Mouse (Mus musculus) hindbrain, embryonic 15.5 days (tissue): ENCODE measurements around the gene Ppp1r9b. TPM values are rescaled to one million over a fixed set of nuclear protein-coding genes. Genes with fewer than 3 reads are reported as not detected.
"Not testable (repeated sequence)": the region's sequence is repeated elsewhere in the genome, so short reads cannot be mapped to it uniquely, and the experiment has no call there.

Experiments
- ATAC-seq: fragments of 200-750 bp; cut with Nextera tagmentation; 2 replicates; pipeline ENCODE4 v1.8.0; 2017; ENCODE audit warnings: low read depth, moderate number of reproducible peaks, moderate TSS enrichment; ENCODE audit not compliant: low FRiP score
- H3K27ac ChIP-seq: fragments of 300-500 bp; sonication (generic); replicated peaks from 2 replicates; pipeline ENCODE4 v1.5.1; 2015; ENCODE audit warnings: mild to moderate bottlenecking, inconsistent platforms
- H3K27me3 ChIP-seq: fragments of 300-500 bp; sonication (generic); 2 replicates; pipeline ENCODE4 v1.6.1; 2015; ENCODE audit warnings: control low read depth, inconsistent platforms
- H3K36me3 ChIP-seq: fragments of 300-500 bp; sonication (generic); 2 replicates; pipeline ENCODE4 v1.6.1; 2015; ENCODE audit warnings: control low read depth, inconsistent platforms
- H3K4me1 ChIP-seq: fragments of 300-500 bp; sonication (generic); replicated peaks from 2 replicates; pipeline ENCODE4 v1.6.1; 2015; ENCODE audit warnings: control low read depth, inconsistent platforms
- H3K4me2 ChIP-seq: fragments of 300-500 bp; sonication (generic); 2 replicates; pipeline ENCODE4 v1.6.1; 2015; ENCODE audit warnings: moderate library complexity, mild to moderate bottlenecking, inconsistent platforms
- H3K4me3 ChIP-seq: fragments of 300-500 bp; sonication (generic); 2 replicates; pipeline ENCODE4 v1.5.1; 2015; ENCODE audit warnings: mild to moderate bottlenecking, inconsistent platforms
- H3K9ac ChIP-seq: fragments of 300-500 bp; sonication (generic); 2 replicates; pipeline ENCODE4 v1.6.1; 2015; ENCODE audit warnings: inconsistent platforms
- H3K9me3 ChIP-seq: fragments of 300-500 bp; sonication (generic); 2 replicates; pipeline ENCODE4 v1.6.1; 2016; ENCODE audit warnings: control low read depth, inconsistent platforms
- WGBS: fragments of 180-500 bp; shearing (Covaris S2); methylation state at CpG from one replicate; pipeline ENCODE4 v1.1.7; 2015; 5-methylcytosine and 5-hydroxymethylcytosine counted together
- polyA plus RNA-seq: library from polyadenylated mRNA; unstranded; fragments of >200 nt; fragmentation: Nextera tagmentation; extraction: Ambion mirVana; gene quantifications from 2 replicates; pipeline ENCODE4 v1.2.1, GENCODE M21; 2015

The Ppp1r9b gene
- polyA plus RNA-seq, 1 experiment from 2014 or later, result 21.4 TPM

GRCm38 (mm10) chr11:94962534-94963101 lies 28.2 kb upstream of the Ppp1r9b start:
- Histone ChIP-seq H3K9me3 (no peaks in the 10 kb centered on the region), H3K4me1 (0 out of 2 replicates have a peak, but pooled peaks cover 9% of the 10 kb centered on the region), H3K4me2 (no peak overlapping the region), H3K4me3 (no peak overlapping the region), H3K27me3 (no peaks in the 10 kb centered on the region), H3K36me3 (no peaks in the 10 kb centered on the region), H3K9ac (no peak overlapping the region), H3K27ac (no peak overlapping the region)
- ATAC-seq, result no peak
- 77% methylated on average over 5 of the region's 5 CpGs for WGBS

DNA sequence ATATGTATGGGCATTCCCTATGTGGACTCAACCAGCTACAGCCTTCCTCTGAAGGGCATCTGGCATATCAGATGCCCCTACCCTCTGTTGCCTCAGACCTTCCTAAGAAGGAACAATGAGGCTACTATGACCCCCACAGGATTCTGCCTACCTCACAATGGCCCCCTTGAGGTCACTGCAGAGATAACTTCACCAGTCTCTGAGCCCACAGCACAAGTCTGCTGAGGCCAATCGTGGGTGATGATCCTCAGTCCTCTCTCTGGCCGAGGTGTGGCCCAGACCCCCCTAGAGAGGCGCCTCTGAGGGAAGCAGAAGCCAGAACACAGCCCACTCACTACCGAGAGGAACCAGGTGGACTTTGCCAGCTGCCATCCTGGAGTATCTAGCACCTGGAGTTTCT lies 23.4 kb upstream of the Ppp1r9b start, which contains the start of gene Hils1:
Gene Hils1, plus strand, starts transcription at position 175 of the 400 bp plus-strand sequence.
- no peaks in the 10 kb centered on the region for H3K9me3 ChIP-seq
- 48% methylated on average over 4 of the region's 4 CpGs for WGBS
- H3K4me3 ChIP-seq, result no peak within 1 kb of the TSS
- no peak within 1 kb of the TSS for H3K9ac ChIP-seq
- no peak for ATAC-seq
- peaks cover 3% of the 10 kb centered on the region; the same call in 1 of the 2 replicates for H3K27me3 ChIP-seq
- H3K36me3 ChIP-seq, result no peaks in the 10 kb centered on the region
- no peak within 1 kb of the TSS for H3K27ac ChIP-seq
- no peaks in the 10 kb centered on the region for H3K4me1 ChIP-seq
- no peak within 1 kb of the TSS for H3K4me2 ChIP-seq

DNA sequence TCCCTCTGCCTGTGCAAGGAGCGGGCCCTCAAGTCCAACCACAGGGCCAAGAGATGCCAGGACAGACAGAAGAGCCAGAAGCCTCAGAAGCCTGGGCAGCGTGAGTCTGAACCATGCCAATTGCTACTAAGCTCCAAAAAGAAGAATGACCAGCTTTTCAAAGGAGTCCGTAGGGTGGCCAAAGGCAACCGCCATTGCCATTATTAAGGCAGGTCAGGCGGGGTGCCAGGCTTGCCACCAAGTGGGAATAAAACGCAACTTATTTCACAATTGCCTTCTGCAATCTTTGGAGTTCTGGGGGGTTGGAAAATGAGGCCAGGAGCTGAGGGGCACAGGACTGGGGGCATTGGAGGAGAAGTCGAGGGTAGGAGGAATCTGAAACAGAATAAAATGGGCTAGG lies 22.6 kb upstream of the Ppp1r9b start:
- WGBS, result 72% methylated on average over 7 of the region's 7 CpGs
- no peak overlapping the region for H3K4me2 ChIP-seq
- no peaks in the 10 kb centered on the region for H3K4me1 ChIP-seq
- H3K9ac ChIP-seq, result no peak overlapping the region
- no peak overlapping the region for H3K27ac ChIP-seq
- H3K27me3 ChIP-seq, result peaks cover 3% of the 10 kb centered on the region; the same call in 1 of the 2 replicates
- no peaks in the 10 kb centered on the region for H3K9me3 ChIP-seq
- no peak overlapping the region for H3K4me3 ChIP-seq
- ATAC-seq, result no peak
- H3K36me3 ChIP-seq, result no peaks in the 10 kb centered on the region

DNA sequence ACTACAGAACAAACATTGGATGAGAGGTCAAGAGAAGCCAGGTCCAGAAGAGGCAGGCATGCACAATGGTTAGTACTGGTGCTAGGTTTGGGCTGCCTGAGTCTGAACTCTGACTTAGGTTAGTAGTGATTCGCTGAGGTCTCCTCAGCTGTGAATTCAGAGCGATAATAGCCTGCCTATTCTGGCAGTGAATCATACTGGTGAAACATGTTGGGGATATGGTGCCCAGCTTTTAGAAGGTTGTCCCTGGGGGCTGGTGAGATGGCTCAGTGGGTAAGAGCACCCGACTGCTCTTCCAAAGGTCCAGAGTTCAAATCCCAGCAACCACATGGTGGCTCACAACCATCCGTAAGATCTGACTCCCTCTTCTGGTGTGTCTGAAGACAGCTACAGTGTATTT lies 21.1 kb upstream of the Ppp1r9b start:
- H3K27ac ChIP-seq, H3K4me3 ChIP-seq, H3K4me1 ChIP-seq, H3K9me3 ChIP-seq, H3K27me3 ChIP-seq, H3K36me3 ChIP-seq, ATAC-seq, H3K4me2 ChIP-seq, H3K9ac ChIP-seq: not testable (repeated sequence)
- WGBS, result 93% methylated on average over 4 of the region's 4 CpGs

GRCm38 (mm10) chr11:94970210-94970943 lies 20.5 kb upstream of the Ppp1r9b start:
- H3K4me2 ChIP-seq, result no peak overlapping the region
- no peak overlapping the region for H3K4me3 ChIP-seq
- H3K36me3 ChIP-seq, result no peaks in the 10 kb centered on the region
- H3K27me3 ChIP-seq, result peaks cover 3% of the 10 kb centered on the region; the same call in 1 of the 2 replicates
- H3K27ac ChIP-seq, result no peak overlapping the region
- no peaks in the 10 kb centered on the region for H3K4me1 ChIP-seq
- no peaks in the 10 kb centered on the region for H3K9me3 ChIP-seq
- ATAC-seq, result peak; percentile 60
- WGBS, result 64% methylated on average over 15 of the region's 15 CpGs
- H3K9ac ChIP-seq, result no peak overlapping the region

DNA sequence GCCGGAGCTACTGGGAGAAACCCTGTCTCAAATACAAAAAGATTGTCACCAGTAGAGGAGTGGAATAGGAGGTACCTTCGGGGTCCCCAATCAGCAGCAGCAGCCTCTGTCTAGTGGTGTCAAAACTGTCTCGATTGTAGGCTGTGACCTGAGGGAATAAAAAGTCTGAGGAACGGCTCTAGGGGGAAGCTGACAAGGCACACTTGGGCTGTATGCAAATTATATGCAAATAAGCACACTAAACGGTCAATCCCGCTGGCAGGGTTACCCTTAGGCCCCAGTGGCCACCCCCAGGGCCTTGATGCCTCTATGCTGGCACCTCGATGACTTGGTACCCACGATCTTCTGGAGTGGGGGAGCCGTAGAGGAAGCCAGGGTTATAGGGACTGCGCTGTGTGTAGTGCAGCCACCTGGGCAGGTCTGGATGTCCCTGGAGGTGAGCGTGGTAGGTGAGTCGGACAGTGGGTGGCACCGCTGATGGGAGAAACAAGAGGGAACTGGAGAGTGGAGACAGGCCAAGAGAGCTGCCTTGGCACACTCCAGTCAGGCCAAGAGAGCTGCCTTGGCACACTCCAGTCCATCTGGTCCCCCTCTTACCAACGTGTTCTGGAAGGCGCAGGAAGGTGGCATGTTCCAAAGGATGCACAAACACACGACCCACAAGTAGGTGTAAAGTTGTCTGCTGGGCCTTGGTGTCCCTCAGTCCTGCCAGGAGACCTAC lies 18.8 kb upstream of the Ppp1r9b start:
- no peak for ATAC-seq
- Histone ChIP-seq H3K4me3 (no peak overlapping the region), H3K27me3 (peaks cover 3% of the 10 kb centered on the region; the same call in 1 of the 2 replicates), H3K36me3 (no peaks in the 10 kb centered on the region), H3K4me1 (no peaks in the 10 kb centered on the region), H3K9me3 (no peaks in the 10 kb centered on the region), H3K27ac (no peak overlapping the region), H3K4me2 (no peak overlapping the region), H3K9ac (no peak overlapping the region)
- 51% methylated on average over 16 of the region's 16 CpGs for WGBS

DNA sequence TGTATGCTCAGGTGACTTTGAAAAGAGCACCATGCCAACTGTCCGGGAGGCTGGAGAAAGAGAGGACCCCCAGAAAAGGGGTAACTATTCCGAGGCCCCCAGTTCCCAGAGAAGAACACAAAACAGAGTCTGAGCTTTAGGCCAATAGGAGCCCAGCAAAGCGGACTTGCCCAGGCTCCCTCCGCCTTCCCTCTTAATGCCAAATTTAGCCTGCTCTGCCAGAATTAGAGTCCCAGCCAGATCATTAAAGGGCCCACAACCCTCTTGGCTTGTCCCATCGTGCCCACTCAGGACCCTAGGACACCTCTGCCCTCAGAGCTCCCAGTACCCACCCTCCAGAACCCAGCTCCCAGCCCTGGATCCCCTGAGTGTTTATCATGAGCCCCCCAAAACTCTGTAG lies 17.9 kb upstream of the Ppp1r9b start:
- no peak for ATAC-seq
- 64% methylated on average over 5 of the region's 5 CpGs for WGBS

GRCm38 (mm10) chr11:94973313-94973712 lies 17.5 kb upstream of the Ppp1r9b start:
- Histone ChIP-seq H3K9ac (no peak overlapping the region), H3K9me3 (no peaks in the 10 kb centered on the region)
- WGBS, result 35% methylated on average over 4 of the region's 4 CpGs

More for the DNA sequence above, 17.9 kb upstream of the Ppp1r9b start:
- no peak overlapping the region for H3K4me3 ChIP-seq
- H3K9ac ChIP-seq, result no peak overlapping the region
- peaks cover 3% of the 10 kb centered on the region; the same call in 1 of the 2 replicates for H3K27me3 ChIP-seq
- peaks cover 4% of the 10 kb centered on the region for H3K4me1 ChIP-seq
- H3K4me2 ChIP-seq, result no peak overlapping the region
- H3K27ac ChIP-seq, result no peak overlapping the region
- no peaks in the 10 kb centered on the region for H3K9me3 ChIP-seq
- H3K36me3 ChIP-seq, result no peaks in the 10 kb centered on the region

DNA sequence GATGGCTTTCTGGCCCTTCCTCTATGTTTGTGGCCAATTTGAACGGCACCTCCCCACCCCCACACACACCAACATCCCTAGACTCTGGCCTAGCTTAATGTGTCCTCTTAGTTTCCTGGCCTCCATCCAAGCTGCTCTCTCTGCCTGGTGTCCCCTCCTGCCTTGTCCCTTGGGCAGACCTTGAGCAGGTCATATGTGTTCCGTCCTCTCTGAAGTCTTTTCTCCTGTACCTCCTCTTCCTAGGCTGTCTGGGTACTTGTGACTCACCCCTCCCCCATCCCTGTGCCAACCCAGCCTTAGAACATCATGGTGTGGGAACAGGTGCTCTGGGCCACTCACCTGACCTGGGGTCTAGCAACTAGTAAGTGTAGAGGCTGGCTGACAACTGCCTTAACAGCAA lies 15.9 kb upstream of the Ppp1r9b start:
- H3K27me3 ChIP-seq, result peaks cover 3% of the 10 kb centered on the region; the same call in 1 of the 2 replicates
- H3K4me2 ChIP-seq, result no peak overlapping the region
- 65% methylated on average over 2 of the region's 2 CpGs for WGBS
- no peaks in the 10 kb centered on the region for H3K36me3 ChIP-seq
- peaks cover 20% of the 10 kb centered on the region for H3K4me1 ChIP-seq
- no peak overlapping the region for H3K9ac ChIP-seq
- H3K9me3 ChIP-seq, result no peaks in the 10 kb centered on the region
- no peak overlapping the region for H3K27ac ChIP-seq
- ATAC-seq, result no peak
- no peak overlapping the region for H3K4me3 ChIP-seq

More at GRCm38 (mm10) chr11:94973313-94973712, 17.5 kb upstream of the Ppp1r9b start:
- Histone ChIP-seq H3K4me1 (peaks cover 9% of the 10 kb centered on the region), H3K36me3 (no peaks in the 10 kb centered on the region), H3K27ac (no peak overlapping the region), H3K27me3 (peaks cover 3% of the 10 kb centered on the region; the same call in 1 of the 2 replicates), H3K4me2 (no peak overlapping the region), H3K4me3 (no peak overlapping the region)
- no peak for ATAC-seq

GRCm38 (mm10) chr11:94976199-94976598 lies 14.6 kb upstream of the Ppp1r9b start, which contains the start of gene Sgca:
Gene Sgca, minus strand, starts transcription at chr11:94976327.
- Histone ChIP-seq H3K27ac (no peak within 1 kb of the TSS), H3K4me1 (peaks cover 20% of the 10 kb centered on the region), H3K4me2 (no peak within 1 kb of the TSS), H3K27me3 (peaks cover under 1% of the 10 kb centered on the region; the same call in 1 of the 2 replicates), H3K36me3 (no peaks in the 10 kb centered on the region), H3K9me3 (no peaks in the 10 kb centered on the region), H3K9ac (no peak within 1 kb of the TSS), H3K4me3 (no peak within 1 kb of the TSS)
- ATAC-seq, result no peak
- 70% methylated on average over 5 of the region's 5 CpGs for WGBS

DNA sequence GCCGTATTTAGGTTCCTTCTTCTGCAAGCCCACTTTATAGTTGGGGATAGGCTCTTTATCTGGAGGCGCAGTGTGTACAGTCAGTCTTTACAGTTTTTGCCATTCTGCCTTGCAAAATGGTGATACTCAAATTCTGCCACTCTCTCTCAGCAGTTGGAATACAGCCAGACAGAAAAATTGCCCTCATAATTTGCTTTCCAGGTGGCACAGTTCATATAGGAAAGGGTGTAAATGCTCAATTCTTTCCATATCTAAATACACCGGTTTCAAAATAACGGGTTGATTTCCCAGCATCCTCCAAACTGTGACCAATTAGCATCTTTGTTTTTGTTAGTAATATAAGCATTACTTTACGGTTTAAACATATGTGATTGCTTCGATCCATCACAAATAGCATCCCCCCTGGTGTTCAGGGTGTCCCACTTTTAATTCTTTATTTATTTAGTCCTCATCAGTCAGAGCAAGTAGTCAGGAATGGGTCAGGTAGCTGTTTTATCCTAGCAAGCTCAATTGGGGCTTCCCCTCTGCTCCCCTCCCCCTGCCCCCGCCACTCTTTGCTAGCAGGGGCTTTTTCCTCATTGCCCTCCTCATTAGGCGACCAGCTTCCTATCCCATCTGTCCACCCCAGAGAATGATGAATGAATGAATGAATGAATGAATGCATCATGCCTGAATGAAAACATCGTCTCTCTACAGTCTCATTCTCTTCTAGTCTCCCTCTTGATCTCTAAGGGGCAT lies 12.5 kb upstream of the Ppp1r9b start:
- 30% methylated on average over 9 of the region's 9 CpGs for WGBS
- peaks cover 20% of the 10 kb centered on the region for H3K4me1 ChIP-seq
- H3K9me3 ChIP-seq, result no peaks in the 10 kb centered on the region
- peak overlapping the region; percentile 24 for H3K4me3 ChIP-seq
- peak; percentile 58 for ATAC-seq
- H3K27ac ChIP-seq, result peak overlapping the region; percentile 92
- no peaks in the 10 kb centered on the region for H3K27me3 ChIP-seq
- H3K4me2 ChIP-seq, result peak overlapping the region; percentile 54
- peak overlapping the region; percentile 49 for H3K9ac ChIP-seq
- H3K36me3 ChIP-seq, result no peaks in the 10 kb centered on the region
